Mouse (Mus musculus) gastrocnemius, adult 8-10 months (tissue): ENCODE data around the gene Crip1. TPM values are rescaled to one million over a fixed set of nuclear protein-coding genes. Genes with fewer than 3 reads are reported as not detected.

Source experiments
- DNase-seq, 2 experiments: peaks; one replicate each; pipeline ENCODE4 v3.0.0; 2022; ENCODE audit warnings: low spot score in 2 of 2
- total RNA-seq, 4 experiments: library from RNA; stranded (reverse); gene quantifications; 2 replicates each; pipeline ENCODE4 v1.2.4; 2022

Crip1 gene
- total RNA-seq, 4 experiments from 2014 or later = 53.0 to 78.6 (median 58.5) TPM

DNA sequence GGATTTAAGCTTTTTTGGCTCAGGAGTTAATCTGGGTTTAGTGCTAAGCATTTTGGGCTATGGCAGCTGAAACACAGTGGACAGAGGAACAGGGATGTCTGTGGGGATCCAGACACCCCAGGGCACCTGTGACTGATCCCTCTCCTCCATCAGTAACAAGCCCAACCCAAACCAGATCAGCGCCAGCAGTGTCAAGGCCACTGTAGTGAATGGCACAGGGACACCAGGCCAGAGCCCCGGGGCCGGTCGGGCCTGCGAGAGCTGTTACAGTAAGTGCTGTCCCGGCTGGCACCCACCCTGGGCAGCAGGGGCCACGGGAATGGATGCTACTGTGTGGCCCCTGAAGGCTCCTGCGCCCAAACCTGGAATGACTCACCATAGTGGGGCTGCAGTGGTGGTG, 15.4 kb upstream of the Crip1 start:
- DNase-seq = no peak

DNA sequence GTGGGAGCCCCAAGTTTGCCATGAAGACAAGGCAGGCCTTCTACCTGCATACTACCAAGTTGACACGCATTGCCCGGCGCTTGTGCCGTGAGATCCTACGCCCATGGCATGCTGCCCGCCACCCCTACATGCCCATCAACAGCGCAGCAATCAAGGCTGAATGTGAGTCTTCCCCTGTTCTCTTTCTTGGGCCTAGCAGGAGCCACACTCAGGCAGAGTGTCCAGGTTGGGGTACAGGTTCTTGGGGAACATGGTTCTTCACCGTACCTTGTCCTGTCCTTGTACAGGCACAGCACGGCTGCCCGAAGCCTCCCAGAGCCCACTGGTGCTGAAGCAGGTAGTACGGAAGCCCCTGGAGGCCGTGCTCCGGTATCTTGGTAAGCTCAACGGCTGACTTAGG, 14.5 kb upstream of the Crip1 start:
- no peak for DNase-seq

DNA sequence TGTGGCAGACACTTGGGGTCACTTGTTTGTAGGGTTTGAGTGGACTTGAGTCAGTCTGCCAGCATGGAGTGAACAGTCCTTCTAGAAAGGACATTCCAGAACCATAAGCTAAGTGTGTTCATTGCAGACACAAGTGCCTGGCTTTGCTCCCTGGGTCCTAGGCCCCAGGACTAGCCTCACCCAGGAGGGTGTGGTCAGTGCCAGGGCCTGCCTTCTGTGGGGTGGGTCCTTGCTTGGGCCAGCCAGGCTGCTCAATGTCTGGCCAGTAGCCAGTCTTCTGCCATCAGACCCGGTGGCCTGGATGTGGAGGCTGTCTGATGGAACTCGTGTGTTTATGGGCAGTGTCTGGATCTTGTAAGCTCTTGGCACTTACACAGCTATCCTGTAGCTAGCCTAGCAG, 13.5 kb upstream of the Crip1 start:
- DNase-seq = peak in 1 of 2 experiments; percentile 70

GRCm38 (mm10) chr12:113133260-113133659, 12.9 kb upstream of the Crip1 start:
- no peak for DNase-seq

GRCm38 (mm10) chr12:113133861-113134403, 12.2 kb upstream of the Crip1 start:
- DNase-seq = no peak

GRCm38 (mm10) chr12:113134502-113134901, 11.6 kb upstream of the Crip1 start:
- no peak for DNase-seq

- DNase-seq = no peak
Measured at GRCm38 (mm10) chr12:113135401-113135800, 10.7 kb upstream of the Crip1 start.

DNA sequence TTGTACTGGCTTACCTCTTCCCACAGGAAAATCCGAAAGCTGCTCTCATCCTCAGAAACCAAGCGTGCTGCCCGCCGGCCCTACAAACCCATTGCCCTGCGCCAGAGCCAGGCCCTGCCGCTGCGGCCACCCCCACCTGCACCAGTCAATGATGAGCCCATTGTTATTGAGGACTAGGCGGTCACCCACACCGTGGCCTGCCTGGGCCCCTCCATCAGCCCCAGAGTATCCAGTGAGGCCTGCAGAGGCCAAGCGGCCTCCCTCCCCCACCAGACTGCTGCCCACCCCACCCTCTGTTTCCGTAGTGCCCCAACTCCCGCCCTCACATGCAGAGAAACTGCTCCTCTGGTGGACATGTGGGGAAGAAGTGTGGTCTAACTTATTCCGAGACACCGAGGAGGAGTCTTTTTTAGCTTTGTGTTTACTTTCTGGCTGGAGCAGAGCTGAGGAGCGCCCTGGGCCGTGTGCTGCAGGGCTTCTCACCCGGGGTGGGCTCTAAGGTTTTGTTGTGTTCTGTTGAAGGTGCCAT, 9.6 kb upstream of the Crip1 start:
- no peak for DNase-seq

DNA sequence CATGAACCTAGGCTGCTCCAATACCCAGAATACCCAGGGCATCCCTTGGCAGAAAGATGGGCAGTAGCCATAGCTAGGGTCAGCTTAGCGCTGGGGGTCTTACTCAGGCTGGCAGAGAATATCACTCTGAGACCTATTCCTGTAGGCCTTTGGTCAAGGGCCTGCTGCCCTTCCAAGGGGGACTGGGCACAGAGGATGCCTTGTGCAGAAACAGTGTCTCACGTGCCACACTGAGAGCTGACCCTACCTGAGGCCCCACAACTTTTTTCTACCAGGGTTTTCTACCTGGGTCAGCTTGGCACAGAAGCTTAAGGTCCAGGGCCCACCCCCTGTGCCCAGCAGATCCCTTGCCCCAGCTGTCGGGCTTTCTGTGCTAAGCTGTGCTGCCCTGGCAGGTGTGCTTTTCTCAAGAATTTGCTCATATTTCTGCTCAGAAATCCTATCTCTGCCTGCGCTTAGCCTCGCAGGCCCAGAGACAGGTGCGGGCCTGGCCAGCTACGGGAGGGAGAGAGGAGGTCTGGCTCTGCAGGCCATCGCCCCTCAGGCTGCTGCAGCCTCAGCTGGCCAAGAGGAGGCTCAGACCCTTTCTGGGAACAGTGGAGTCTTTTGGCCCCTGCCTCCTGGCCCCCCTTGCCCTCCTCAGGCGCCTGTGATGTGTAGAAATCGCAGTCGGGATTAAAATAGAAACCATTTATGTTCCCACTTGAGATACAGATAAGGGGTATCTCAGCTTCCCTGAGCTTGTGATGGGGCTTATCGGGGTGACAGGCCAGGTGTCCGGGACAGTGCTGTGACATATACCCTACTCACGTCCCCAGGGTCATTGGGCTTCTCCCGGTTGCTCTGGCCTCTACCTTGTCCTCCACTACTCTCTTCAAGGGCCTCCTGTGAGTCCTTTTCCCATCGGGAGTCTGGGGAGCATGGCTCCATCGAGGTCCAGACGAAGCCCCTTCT, 8.6 kb upstream of the Crip1 start:
- no peak for DNase-seq

- DNase-seq = no peak
Measured at GRCm38 (mm10) chr12:113138291-113138690, 7.8 kb upstream of the Crip1 start.

DNA sequence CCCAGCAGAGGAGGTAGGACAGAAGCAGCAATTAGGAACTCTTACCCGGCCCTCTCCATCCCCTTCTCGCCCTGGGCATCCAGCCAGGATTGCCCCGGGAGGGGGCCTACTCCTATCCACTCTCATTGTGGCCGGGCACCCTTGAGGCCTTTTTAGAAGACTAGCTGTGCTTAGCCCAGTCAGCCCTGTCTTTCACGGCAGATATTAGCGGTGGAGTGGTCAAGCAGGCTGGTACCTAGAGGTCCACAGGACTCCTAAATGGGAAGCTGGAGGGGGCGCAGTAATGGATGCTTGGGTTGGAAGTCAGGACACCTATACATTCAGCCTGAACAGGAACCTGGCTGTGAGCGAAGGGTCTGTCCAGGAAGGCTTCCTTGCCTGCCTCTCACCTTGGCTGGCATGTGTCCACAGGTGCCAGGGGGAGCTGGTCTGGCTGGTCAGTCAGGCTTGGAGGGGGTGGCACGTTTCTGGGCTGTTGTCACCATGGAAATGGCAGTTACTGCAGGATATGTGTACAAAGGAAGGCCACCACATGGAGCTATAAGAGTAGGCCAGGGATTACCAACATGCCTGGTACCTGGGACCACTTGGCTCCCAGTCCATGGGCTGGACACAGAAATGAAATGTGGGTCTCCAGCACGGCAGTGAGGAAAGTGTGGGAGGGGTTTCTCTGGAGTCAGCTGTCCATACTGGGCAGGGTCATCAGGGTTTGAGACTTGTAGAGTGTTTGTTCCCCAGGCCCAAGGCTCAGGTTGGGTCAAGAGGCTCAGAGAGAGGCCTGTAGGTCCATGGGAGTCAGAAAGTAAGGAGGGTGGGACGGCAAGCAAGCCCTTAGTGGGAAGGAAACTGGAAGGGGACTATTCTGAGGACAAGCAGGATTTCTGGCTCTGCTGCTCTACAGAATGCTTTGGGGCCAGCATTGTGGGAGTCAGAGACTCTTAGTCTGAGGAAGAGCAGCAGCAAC, 6.9 kb upstream of the Crip1 start:
- no peak for DNase-seq

GRCm38 (mm10) chr12:113139908-113140615, 6.1 kb upstream of the Crip1 start, which contains the start of gene Crip2:
Gene Crip2, plus strand, starts transcription at chr12:113140236.
- peak; percentile 85 to 89 for DNase-seq

- no peak for DNase-seq
Measured at GRCm38 (mm10) chr12:113140616-113141411, 5.3 kb upstream of the Crip1 start.

DNA sequence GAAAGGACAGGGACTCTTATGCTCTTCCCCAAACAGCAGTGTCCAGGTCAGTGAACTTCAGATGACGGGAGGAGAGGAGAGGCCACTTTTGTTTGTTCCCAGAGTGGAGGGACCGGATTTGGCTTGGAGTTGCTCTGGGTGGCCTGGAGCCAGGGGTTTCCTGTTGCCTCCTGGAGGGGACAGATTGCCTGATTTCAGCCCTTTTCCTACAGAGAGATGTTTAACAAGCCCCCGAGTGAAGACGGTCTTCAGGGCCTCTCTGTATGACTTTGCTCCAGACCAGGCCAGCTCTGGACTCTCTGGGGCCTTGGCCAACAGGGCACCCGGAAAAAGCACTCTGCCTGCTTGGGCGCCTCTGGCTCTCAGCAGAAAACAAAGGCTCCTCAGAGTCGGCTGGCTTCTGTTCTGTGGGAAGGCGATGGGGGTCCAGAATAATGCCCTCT, 4.6 kb upstream of the Crip1 start:
- no peak for DNase-seq

DNA sequence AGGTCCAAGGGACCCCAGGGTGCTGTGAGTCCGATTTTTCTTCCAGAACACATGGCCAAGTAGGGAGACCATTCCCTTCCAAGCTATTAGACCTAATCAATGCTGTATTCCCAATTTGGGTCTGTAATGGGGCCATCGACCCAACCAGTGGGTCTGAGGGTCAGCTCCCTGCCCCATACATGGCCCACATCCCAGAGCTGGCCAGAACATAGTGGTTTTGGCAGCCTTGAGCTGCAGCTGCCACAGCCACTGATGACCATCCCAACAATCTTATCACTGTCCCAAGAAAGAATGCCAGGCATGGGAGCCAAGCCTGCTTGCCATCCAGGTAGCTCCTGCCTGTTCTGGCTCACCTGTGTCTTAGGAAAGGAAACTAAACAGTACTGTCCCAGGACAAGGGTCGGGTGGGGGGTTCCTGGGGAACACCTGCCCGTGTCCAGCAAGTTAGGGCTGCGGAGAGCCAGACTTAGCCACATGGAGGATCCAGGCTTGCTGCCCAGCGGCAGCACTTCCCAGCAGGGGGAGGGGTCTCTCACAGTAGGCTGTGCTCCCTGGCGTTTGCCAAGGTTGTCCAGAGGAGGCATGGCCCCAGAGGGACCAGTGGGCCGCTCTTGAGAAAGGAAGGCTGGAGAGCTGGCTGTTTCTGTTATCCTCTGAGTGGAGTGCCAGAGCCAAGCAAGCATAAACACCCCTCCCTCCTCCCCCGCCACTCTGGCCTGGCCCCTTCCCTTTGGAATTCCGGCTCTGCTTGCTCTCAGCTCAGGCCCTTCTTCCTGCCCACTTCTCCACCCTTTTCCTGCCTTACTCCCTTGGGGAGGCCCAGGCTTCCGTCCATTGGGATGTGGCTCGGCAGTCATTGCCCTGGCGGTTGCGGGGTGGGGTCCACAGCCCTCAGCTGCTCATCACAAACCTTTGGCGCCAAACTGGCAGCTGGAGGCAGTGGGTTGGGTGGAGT, 3.8 kb upstream of the Crip1 start:
- peak; percentile 69 to 80 for DNase-seq

GRCm38 (mm10) chr12:113143164-113143563, 3.0 kb upstream of the Crip1 start:
- no peak for DNase-seq

DNA sequence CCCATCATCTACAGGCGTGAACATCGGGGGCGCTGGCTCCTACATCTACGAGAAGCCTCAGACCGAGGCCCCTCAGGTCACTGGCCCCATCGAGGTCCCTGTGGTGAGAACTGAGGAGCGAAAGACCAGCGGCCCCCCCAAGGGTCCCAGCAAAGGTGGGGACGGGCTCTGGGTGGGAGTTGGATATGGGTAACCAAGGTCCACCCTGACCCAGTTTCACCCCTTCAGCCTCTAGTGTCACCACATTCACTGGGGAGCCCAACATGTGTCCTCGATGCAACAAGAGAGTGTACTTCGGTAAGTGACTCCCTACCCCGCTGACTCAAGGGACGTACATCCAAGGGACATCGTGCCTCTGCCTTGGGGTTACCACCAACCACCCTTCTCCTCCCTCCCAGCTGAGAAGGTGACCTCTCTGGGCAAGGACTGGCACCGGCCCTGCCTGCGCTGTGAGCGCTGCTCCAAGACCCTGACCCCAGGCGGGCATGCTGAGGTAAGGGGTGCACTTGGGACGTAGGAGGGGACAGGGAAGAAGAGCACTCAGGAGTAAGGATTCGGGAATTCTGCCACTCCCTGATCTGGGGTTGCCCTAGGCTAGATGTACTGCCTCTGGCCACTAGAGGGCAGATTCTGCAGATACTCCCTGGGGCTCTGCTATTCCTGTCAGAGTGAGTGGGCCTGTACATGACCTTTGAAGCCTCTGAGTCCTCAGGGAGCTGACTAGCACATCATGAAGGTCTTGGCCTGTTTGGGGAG, 1.9 kb upstream of the Crip1 start:
- DNase-seq = no peak

GRCm38 (mm10) chr12:113144886-113145285, 1.2 kb upstream of the Crip1 start:
- DNase-seq = no peak
